Mouse (Mus musculus) thymus, postnatal 10 days (tissue): Measurements from ENCODE around the gene Cpne4.

Source experiments
- DNase-seq, 2 experiments: peaks; one replicate each; pipeline ENCODE4 v3.0.0; 2021; ENCODE audit warnings: low spot score in 2 of 2

Cpne4 gene

DNA sequence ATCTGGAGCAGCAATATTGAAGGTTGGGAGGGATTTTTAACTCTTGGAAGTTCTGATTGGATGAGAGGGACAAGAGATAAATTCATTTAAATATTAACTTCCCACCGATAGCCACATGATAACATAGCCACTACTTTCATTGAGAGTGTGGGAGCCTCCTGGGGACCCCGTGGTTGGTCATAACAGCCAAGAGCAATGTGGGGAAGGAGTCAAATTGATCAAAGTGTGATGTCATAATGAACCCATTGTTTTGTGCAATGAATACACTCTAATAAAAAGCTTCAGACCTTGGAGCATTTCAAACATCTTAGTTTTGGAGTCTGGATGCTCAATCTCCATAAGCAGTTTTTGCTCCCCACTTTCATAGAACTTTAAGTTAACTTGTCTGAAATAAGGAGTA is at the start of gene Cpne4:
TSS of gene Cpne4 (plus strand) at position 301 of the 400 bp plus-strand sequence.
- DNase-seq, result no peak

DNA sequence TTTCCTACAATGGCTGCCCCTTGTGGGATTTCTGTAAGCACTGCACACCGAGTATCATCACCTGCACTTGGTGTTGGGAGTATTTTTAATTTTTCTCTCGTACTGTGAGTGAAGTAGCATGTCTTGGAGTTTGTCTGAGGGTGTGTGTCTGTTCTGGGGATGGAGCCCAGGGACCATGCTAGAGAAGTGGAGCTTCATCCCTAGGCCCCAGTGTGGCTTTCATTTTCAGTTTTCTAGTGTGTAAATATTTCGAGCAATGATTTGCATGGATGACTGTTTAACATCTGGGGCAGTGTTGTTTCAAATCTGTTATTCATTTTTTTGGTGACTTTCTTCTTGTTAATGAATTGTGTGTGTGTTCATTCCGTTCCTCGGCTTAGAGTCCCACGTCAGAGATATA is 31.9 kb upstream of the Cpne4 start:
- no peak for DNase-seq

DNA sequence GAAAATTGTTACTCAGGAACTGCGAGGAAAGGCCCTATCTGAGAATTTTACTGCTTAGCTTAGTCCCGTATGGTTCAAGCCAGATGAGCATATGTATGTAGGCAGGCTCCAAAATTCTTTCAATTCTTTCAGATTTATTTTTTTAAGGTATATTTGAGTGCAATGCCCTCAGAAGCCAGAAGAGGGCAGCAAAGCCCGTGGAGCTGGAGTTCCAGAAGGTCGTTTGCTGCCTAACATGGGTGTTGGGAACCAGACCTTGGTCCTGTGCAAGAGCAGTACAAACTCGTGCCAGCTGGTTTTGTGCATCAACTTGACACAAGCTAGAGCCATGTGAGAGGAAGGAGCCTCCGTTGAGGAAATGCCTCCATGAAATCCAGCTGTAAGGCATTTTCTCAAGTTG is 11.6 kb upstream of the Cpne4 start:
- DNase-seq, result no peak

DNA sequence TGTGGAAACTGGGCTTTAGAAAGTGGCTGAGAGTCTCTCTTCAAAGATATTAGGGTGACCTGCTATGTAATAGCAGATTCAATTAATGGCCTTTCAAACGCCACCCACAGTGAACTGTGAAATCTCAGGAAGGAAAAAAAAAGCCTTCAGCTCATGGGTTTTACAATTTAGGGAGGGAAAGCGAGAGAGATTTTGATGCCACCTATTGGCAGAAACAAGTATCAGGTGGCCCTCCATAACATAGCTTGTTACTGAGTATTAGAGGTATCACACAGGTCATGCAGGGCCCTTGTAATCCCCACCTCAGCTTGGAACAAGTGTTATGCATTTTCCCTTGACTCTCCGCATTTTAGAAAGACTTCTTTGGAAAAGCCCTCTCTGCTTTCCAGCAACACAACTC is 18.7 kb downstream of the Cpne4 start:
- DNase-seq, result no peak

DNA sequence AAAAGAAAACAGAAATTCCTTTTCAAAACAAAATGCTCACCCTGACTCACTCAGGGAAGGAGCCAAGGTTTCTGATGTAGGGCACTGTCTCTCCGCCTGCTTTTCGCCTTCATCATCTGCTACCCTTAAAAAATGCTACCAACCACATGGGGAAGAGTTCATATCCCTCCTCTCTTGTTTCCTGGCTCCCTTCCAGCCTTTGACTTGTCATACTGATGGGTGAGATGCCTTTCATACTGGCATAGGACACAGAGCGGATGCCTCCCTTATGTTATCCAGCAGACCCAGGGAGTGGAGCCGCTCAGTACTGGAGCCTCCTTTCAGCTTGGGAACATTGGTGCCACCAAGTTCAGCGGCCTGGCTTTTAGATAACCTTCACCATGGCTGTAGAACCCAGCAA is 19.4 kb downstream of the Cpne4 start:
- DNase-seq, result no peak

DNA sequence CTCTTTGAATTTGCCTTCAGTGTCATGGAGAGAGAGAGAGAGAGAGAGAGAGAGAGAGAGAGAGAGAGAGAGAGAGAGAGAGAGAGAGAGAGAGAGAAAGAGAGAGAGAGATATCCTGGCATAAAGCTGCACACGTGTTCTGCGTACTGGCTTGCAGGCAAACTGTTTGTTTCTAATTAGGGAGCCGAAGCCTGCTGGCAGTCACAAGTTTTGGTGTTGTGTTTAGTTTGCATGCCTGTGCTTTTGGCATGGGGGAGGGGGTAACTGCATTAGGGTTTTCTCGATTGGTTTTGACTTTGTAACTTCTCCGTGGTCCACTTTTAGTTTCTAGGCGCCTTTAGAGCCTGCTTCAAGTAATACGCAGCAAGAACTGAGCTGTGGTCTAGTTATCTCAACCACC is 20.0 kb downstream of the Cpne4 start:
- no peak for DNase-seq

DNA sequence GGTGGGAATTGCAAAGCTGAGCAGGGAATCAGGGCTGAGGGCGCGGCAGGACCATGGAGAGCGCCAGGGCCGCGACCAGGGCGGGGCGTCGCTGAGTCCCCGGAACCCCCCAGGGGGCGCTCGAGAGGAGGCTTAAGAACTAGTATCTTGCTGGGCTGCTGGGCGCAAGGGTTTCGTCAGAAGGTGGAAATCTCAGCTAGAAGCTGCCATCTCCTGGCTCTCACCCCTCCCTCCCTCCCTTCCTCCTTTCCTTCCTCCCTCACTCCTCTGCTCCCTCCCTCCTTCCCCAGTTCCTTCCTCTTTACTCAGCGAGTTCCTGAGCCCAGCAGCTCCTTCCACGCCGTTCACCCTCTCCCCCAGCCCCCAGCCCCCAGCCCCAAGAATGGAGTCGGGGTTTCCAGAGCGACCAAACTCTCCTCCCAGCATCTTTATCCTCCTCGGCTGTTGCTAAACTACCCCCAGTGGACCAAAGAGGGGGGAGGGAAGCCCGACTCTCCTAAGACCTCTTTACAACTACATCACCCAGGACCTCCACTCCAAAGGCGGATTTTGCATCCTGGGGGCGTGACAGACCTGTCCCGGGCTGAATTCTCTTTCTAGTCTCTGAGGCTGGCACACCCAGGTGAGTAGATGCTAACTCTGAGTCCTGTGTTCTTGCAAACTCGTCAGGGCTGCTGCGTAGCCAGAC is 22.5 kb downstream of the Cpne4 start:
- DNase-seq, result peak; percentile 12 to 78

DNA sequence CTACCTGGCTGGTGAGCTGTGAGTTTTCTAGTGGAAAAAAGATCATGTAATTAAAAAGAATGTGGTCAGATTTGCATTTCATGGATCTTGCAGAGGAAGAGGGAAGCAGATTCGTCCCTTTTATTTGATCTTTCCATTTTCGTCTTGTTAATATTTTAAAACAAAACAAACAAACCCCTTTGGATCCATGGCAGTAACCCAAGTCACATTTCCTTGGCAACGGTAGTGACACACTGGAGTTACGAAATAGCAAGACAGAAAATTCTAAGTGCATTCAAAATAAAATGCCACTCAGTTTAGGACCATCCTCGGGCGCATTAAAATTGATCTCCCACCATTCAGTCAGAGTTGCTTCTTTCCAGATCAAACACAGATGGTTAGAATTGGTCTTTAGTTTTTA is 25.8 kb downstream of the Cpne4 start:
- DNase-seq, result no peak

DNA sequence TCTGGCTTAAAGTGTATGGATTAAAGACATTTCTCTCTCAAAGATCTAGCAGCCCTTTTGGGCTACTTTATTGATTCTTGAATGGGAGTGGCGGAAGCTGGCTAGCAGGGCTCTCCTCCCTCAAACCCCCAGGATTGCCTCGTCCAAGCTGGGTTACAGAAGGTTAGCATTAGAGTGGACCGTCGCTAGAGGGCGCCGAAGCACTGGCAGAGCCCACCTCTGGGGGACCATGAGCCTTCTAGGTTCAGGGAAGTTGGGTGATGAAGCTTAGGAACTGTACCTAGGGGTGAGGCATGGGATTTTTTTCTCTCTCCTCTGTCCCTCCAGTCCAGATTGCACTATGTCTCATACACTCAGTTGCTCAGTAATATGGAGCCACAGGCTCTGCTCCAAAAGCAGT is 27.4 kb downstream of the Cpne4 start:
- DNase-seq, result peak in 1 of 2 experiments; percentile 61

DNA sequence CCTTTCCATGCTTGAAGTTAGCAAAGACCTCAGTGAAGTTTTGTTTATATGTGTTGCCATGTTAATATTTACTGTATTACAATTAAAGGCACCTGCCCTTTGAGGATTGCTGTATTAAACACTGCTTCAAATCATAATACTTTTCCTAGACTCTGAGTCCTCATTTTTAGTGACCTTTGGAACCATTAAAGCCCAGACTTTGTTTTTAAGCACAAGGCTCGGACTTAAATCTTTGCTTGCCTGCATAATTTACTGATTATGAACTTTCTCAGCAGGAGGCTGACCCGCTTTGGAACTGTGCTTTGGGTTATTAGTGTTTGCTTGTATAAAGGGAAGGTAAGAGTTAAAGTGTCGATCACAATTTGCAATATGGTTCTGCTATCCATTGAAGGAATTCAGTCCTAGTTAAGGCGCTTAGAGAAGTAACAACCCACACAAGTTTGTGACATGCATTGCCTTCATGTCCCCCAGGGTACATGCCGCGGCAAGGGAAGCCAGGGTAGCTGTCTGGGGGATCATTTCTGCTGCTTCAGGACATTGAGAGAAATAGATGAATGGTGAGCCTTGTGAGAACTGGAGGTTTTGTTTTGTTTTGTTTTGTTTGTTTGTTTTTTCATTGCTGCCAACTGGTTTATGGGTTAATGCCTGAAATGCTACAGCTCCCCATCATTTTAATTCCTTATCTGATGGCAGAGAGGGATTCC is 35.0 kb downstream of the Cpne4 start:
- DNase-seq, result no peak

DNA sequence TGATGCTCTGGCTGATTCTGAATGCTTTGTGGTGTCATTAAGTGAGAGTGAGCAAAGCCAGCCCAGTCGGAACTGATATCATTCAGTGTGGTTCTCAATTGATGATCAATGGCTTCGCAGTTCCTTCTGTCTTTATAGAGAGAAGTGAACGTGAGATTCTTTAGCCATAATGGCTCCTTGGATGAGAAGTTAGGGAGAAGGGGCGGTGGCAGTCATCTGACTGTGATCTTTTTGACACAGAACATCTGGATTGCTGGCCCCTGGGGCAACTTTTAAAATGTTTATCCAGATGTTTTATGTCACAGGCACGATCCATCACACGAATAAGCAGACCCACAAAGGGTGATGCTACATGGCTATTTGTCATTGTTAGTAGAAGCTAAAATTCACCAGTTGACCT is 35.6 kb downstream of the Cpne4 start:
- DNase-seq, result no peak

DNA sequence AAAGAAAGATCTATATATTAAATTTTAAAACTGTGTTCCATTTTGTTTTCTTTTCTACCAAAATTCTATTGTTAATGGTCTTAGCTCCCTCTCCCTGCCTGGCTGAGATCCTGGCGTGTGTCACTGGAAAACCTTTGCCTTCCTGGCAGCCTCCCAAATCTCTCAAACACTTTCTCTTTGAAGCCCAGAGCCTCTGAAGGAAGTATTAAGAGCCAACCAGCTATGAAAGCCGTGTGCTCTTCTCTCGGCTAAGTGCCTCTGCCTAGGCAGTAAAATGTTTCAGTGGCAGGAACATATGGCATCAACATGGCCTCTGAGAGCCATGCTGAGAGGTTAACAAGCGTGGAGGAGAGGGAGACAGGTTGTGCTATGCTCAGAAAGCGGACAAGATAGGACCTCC is 47.5 kb downstream of the Cpne4 start:
- DNase-seq, result no peak

DNA sequence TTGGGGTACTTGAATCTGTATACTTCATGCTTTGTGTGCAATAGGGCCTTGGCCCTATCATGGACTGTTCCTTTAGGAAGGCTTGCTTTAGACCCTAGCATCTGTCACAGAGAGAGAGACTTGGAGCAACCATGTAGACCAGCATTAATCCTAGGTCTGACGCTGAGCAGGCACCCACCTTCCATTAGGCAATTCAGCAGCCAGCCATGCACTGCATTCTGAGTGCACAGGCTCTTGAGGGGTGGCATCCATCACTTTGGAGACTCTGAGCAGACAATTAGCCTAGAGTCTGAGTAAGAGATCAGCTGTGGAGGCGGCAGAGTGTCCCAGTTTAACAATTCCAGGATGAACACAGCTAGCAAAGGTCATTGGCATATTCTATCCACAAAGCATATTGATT is 47.9 kb downstream of the Cpne4 start:
- DNase-seq, result no peak

DNA sequence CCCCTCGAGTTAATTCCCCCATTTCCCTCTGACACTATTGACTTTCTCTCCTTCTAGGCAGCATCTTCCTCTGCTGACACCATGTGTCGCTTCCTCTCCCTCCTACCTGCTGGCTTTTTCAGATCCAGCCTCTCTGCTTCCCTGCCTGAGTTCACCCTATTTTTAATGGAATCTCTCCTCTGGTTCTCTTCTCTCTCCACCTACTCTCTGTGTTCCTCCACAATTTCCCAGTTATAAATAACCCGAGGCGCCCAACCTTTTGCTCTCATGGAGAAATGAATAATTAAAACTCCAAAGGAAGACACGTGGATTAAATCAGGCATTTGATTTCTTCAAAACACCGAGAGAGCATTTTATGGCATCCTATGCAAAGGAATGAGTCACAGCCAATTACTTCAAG is 65.4 kb downstream of the Cpne4 start:
- no peak for DNase-seq

DNA sequence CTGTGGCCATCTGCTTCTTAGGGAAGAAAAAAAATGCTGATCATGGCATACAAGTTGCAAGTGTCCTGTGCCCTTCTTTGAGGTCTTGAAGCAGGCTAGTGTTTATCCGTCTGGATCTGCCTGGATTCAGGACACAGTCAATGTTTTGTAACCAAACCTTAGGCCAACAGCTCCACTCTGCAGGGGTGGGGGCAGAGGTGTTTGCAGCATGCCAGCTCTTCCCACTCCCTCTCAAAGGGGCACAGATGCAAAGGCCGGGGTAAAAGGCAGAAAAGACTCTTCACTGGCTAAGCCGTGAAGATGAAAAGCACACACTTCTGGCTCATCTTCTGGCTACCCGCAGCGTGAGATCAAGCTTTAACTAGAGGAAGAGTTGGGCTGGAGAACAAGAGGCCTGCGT is 69.6 kb downstream of the Cpne4 start:
- DNase-seq, result no peak

DNA sequence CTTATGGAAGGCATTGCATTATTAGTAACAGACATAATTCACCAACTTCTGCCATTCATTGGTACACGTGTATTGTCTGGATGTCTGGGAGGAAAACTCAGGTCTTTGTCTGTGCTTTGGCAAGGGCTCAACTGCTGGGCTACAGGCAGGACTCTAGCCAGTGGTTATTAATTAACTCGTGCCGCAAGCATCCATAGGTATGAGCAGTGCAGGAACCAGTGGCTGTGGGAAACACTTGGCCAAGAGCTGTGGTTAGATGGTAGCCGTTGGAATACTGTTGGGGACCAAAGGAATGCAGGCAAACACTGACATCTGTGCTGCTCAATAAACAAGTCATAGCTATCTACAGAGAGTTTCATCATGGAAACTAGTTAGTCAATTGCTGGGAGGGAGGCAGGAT is 76.5 kb downstream of the Cpne4 start:
- DNase-seq, result no peak

DNA sequence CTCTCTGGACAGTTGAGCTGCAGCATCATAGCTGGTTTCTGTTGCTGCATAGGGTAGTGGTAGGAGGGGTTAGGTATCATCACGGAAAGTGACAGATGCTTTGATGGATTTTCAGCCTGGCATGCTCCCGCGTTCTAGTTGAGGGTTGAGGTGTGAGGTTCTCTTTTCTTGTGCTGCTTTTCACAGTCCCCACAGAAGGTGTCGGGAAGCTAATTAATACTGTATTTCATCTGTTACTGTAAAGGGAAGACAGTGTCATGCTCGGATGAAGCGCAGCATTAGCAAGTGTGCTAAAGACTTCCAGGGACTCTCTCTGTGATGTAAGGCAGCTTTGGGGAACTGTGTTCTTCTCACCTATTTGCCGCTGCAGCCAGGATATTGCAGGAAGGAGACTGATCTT is 80.7 kb downstream of the Cpne4 start:
- no peak for DNase-seq

DNA sequence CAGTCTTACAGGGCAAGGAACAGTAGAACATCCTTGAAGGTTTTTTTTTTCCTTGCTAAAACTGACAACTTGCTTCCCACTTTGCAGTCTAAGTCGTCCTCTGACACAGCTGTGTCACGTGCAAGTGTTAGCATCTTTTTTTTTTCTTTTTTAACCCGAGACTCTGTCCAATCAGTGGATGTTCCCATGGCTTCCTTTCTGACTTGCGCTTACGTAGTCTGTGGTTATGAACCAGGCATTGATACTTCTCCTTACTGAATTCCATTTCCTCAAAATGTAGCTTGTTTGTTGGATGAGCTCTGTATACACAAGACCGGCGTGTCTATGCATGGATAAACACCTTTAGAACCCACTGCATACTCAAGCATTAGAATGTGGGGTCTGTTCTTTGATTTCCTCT is 82.2 kb downstream of the Cpne4 start:
- no peak for DNase-seq

DNA sequence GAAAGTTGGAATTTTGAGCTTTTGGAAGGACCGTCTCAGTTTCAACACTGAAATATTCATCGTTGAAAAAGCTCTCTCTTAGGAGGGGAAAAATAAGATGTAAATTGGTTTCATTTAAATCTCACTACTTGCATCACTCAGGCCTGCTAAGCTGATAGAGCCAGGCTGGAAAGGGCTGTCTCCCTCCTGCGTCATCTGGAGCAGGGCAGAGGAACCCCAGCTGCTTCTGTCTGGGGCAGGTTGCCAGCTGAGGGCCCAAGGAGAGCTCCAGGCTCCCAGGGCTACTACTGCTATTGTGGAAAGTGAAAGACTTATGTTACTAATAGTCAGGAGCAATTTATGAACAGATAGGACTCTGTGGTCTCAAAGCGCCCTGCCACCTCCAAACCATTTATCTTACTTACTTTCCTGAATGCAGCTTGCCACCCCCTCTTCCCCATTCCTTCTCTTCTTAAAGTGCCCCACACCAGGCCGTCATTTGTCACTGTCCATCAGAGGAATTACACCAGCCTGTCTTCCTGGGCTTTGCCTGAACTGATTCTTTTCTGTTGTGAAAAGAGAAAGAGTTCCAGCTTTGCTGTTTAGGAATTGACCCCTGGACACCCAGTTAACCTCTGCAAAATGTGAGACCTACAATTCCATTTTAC is 99.4 kb downstream of the Cpne4 start:
- no peak for DNase-seq

DNA sequence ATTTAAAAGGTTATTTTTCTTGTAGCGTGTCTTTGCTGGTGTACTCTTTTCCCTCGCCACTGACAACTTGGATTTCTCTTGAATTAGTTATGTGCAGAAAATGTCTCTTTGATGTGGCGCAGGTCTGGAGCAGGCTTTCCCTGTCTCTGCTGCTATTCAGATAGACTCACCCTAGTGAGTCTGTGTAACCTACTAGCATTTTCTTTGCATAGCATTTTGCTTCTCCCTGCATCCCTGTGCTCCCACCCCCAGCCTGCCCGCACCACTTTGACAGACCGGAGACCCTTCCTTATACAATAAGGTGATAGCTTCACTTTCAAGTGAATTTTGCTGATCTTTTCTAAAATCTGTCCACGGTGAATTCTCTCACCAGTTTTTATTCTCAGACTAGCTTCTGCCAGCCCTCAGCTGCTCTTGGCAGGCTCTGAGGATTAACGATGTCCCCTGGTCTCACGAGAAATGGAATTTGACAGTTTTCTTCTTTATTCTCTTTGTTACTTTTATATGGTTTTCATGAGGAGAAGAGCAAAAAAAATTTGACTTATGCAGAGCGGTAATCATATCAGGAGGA is 105.7 kb downstream of the Cpne4 start:
- no peak for DNase-seq

DNA sequence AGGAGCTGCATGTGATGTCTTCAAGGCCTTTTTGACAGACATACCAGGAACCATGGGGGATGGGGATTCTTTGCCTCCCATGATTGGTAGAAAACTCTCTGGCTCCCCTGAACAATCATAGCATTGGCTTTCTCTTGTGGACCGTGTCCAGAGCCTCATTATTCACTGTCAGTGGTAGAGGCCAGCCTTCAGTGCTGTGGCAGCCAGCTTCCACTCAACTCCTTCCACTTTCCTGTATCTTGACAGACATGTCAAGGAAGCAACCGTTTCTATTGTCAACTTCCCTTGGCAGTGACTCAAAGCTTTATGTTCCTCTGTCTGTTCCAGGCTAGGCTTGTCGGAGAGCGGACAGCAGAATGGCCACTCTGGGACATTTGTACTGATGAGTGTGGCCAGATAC is 112.7 kb downstream of the Cpne4 start:
- DNase-seq, result no peak

DNA sequence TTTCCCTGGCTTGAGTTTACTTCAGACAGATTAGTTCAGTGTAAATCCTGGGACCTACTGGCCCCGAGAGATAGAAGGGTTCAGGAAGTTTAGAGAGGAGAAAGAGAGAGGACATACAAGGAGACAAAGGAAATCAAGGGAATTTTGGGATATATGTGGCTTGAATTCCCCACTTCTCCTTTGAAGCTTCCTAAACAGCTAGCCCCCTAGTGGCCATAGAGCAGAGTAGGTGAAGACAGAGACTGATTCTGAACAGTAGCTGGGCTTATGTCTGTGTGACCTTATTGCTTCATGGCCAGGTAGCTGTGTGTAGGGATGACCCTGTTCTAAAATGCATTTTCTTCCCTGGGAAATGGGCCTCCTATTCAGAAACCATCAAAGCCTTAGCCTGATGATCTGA is 129.6 kb downstream of the Cpne4 start:
- DNase-seq, result no peak

DNA sequence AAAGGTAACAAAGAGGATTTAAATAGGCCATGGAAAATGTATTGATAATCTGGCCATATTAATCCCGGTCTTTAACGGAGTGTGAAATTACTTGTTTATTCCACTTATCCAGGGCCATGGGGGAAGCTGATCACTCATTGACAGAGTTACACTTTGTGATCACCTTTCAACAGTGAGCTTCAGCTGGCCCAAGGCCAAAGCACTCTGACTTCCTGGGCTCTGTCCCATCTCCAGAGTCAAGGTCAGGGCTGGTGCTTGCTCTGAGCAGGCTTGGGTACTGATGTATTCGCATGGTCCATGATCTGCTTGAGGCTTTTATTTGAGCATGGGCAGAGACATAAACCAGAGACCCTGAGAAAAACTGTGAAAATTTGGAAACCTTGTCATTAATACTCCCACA is 131.5 kb downstream of the Cpne4 start:
- no peak for DNase-seq
